Comparison of ENCODE assay signal across 8 mouse cellular contexts in genomic region chr6:87101281-87101954, GRCm38 (mm10). TPM values are rescaled to one million over a fixed set of nuclear protein-coding genes. Genes with fewer than 3 reads are reported as not detected.
DNase-seq lines count a peak whose midpoint lies in the region; ATAC-seq and TF ChIP-seq lines count a peak whose summit lies in the region.

No protein-coding gene starts in this region.

- WGBS in hindbrain, embryonic 12.5 days = 17% methylated on average over 12 of the region's 12 CpGs
- WGBS in lung, postnatal 0 days = 10% methylated on average over 11 of the region's 12 CpGs

- no peak overlapping the region for H3K27ac ChIP-seq in hindbrain, embryonic 12.5 days
- no peak overlapping the region for H3K27ac ChIP-seq in lung, postnatal 0 days (ENCODE audit: low read length)

- peak; percentile 94 for DNase-seq in MN1 (ENCODE audit: low spot score)
- DNase-seq in cerebellum, adult 9-10 months = peak; percentile 78
- DNase-seq in frontal cortex, postnatal 10 days (ENCODE audit: low spot score in 2 of 2) = peak; percentile 73 to 85
- peak; percentile 90 to 93 for DNase-seq in layer of hippocampus, postnatal 10 days (ENCODE audit: low spot score in 2 of 2)
- DNase-seq in lung, postnatal 0 days (ENCODE audit: low spot score) = peak; percentile 92
- DNase-seq in ovary, postnatal 14 days (ENCODE audit: low spot score) = peak; percentile 82
- peak; percentile 81 to 95 for DNase-seq in thymus, postnatal 10 days (ENCODE audit: low spot score in 2 of 2)

- peak; percentile 87 for TF ChIP-seq CTCF in lung, postnatal 0 days (IDR thresholded peaks at IDR 0.05)

- H3K9me3 ChIP-seq in hindbrain, embryonic 12.5 days (replicated peaks) = no peaks in the 10 kb centered on the region
- no peaks in the 10 kb centered on the region for H3K9me3 ChIP-seq in lung, postnatal 0 days (ENCODE audit: low read length)

- ATAC-seq in hindbrain, embryonic 12.5 days (ENCODE audit: low FRiP score) = peak; percentile 47
- ATAC-seq in lung, postnatal 0 days = peak; percentile 55

- peak overlapping the region; percentile 56 for H3K4me2 ChIP-seq in hindbrain, embryonic 12.5 days (replicated peaks)
- H3K4me2 ChIP-seq in lung, postnatal 0 days (replicated peaks; ENCODE audit: low read depth, low read length) = peak overlapping the region; percentile 66

- H3K4me3 ChIP-seq in hindbrain, embryonic 12.5 days = peak overlapping the region; percentile 22
- H3K4me3 ChIP-seq in lung, postnatal 0 days (ENCODE audit: low read depth, low read length) = peak overlapping the region; percentile 24

- TF ChIP-seq EP300 in lung, postnatal 0 days (IDR thresholded peaks at IDR 0.05) = no peak

- peaks cover 18% of the 10 kb centered on the region for H3K4me1 ChIP-seq in hindbrain, embryonic 12.5 days
- H3K4me1 ChIP-seq in lung, postnatal 0 days (ENCODE audit: insufficient read depth, low read depth, low read length) = peaks cover 13% of the 10 kb centered on the region

- H3K36me3 ChIP-seq in hindbrain, embryonic 12.5 days = no peaks in the 10 kb centered on the region
- H3K36me3 ChIP-seq in lung, postnatal 0 days (ENCODE audit: insufficient read depth, low read length) = no peaks in the 10 kb centered on the region

- H3K9ac ChIP-seq in hindbrain, embryonic 12.5 days = peak overlapping the region; percentile 53; the same call in 1 of the 2 replicates
- no peak overlapping the region for H3K9ac ChIP-seq in lung, postnatal 0 days (replicated peaks; ENCODE audit: low read depth)

- H3K27me3 ChIP-seq in hindbrain, embryonic 12.5 days = no peaks in the 10 kb centered on the region
- H3K27me3 ChIP-seq in lung, postnatal 0 days (replicated peaks; ENCODE audit: insufficient read depth, low read length) = no peaks in the 10 kb centered on the region

RNA-seq across cellular contexts. Expression of gene D6Ertd527e, which starts 3.1 kb away (rescaled TPM):
- polyA plus RNA-seq in hindbrain, embryonic 12.5 days (2016; fragmentation: Nextera tagmentation; extraction: Ambion mirVana) = 0.10 and 0.52 TPM in 2 replicates
- total RNA-seq in layer of hippocampus, postnatal 10 days (2021) = not detected
- polyA plus RNA-seq in lung, postnatal 0 days (2015; fragmentation: Nextera tagmentation; extraction: Ambion mirVana) = 0.30 and 0.33 TPM in 2 replicates

RNA-seq across cellular contexts. Expression of gene Gfpt1, which starts 58.8 kb away (rescaled TPM):
- polyA plus RNA-seq in hindbrain, embryonic 12.5 days (2016; fragmentation: Nextera tagmentation; extraction: Ambion mirVana) = 25.5 and 25.7 TPM in 2 replicates
- 10 to 100 TPM; 64.1 to 66.4 TPM for total RNA-seq in layer of hippocampus, postnatal 10 days (2021)
- 10.8 and 11.5 TPM in 2 replicates for polyA plus RNA-seq in lung, postnatal 0 days (2015; fragmentation: Nextera tagmentation; extraction: Ambion mirVana)
